Mouse (Mus musculus) layer of hippocampus, adult 11-12 months (tissue): ENCODE data around the gene Tmc3.
A peak's percentile ranks its signal among the peaks of the same experiment; 100 is the strongest.

ENCODE experiments used
- DNase-seq: peaks from one replicate; pipeline ENCODE4 v3.0.0; 2022; ENCODE audit warnings: low spot score

Tmc3 gene

GRCm38 (mm10) chr7:83598997-83599912, 14.5 kb downstream of the Tmc3 start:
- DNase-seq, result no peak

- DNase-seq, result peak; percentile 60
These were observed 15.2 kb downstream of the Tmc3 start for GRCm38 (mm10) chr7:83599913-83600286.

- no peak for DNase-seq
These were observed 19.6 kb downstream of the Tmc3 start for GRCm38 (mm10) chr7:83604180-83604944.

- no peak for DNase-seq
These were observed 22.1 kb downstream of the Tmc3 start for GRCm38 (mm10) chr7:83606796-83607195.

- no peak for DNase-seq
These were observed 25.2 kb downstream of the Tmc3 start for GRCm38 (mm10) chr7:83609891-83610290.

GRCm38 (mm10) chr7:83611886-83612285, 27.2 kb downstream of the Tmc3 start:
- DNase-seq, result no peak

GRCm38 (mm10) chr7:83615272-83615671, 30.5 kb downstream of the Tmc3 start:
- DNase-seq, result no peak

- DNase-seq, result no peak
These were observed 31.1 kb downstream of the Tmc3 start for GRCm38 (mm10) chr7:83615815-83616214.

- DNase-seq, result no peak
These were observed 31.5 kb downstream of the Tmc3 start for GRCm38 (mm10) chr7:83616268-83616667.

- no peak for DNase-seq
These were observed 34.0 kb downstream of the Tmc3 start for GRCm38 (mm10) chr7:83618709-83619108.

- DNase-seq, result no peak
These were observed 37.9 kb downstream of the Tmc3 start for GRCm38 (mm10) chr7:83622582-83622981.

GRCm38 (mm10) chr7:83624065-83624464, 39.3 kb downstream of the Tmc3 start:
- no peak for DNase-seq

- no peak for DNase-seq
These were observed 42.0 kb downstream of the Tmc3 start for GRCm38 (mm10) chr7:83626557-83627257.

GRCm38 (mm10) chr7:83627369-83627768, 42.6 kb downstream of the Tmc3 start:
- DNase-seq, result no peak

GRCm38 (mm10) chr7:83631073-83631827, 46.5 kb downstream of the Tmc3 start:
- DNase-seq, result no peak

GRCm38 (mm10) chr7:83631828-83632681, 47.3 kb downstream of the Tmc3 start, which contains the start of gene Stard5:
Gene Stard5, plus strand, starts transcription at chr7:83631959.
- DNase-seq, result peak; percentile 91

GRCm38 (mm10) chr7:83632682-83633120, 48.0 kb downstream of the Tmc3 start:
- no peak for DNase-seq

GRCm38 (mm10) chr7:83633856-83634255, 49.1 kb downstream of the Tmc3 start:
- DNase-seq, result no peak

GRCm38 (mm10) chr7:83635726-83636125, 51.0 kb downstream of the Tmc3 start:
- DNase-seq, result no peak

- no peak for DNase-seq
These were observed 51.7 kb downstream of the Tmc3 start for GRCm38 (mm10) chr7:83636425-83636824.
